Mouse (Mus musculus) hindlimb bud, embryonic 11.5 days (tissue): Measurements from ENCODE around the gene Foxc2.

Experiments
- DNase-seq: peaks from one replicate; pipeline ENCODE4 v3.0.0-alpha.2; 2012; ENCODE audit warnings: low read depth, low spot score; ENCODE audit errors: extremely low spot score

The Foxc2 gene

DNA sequence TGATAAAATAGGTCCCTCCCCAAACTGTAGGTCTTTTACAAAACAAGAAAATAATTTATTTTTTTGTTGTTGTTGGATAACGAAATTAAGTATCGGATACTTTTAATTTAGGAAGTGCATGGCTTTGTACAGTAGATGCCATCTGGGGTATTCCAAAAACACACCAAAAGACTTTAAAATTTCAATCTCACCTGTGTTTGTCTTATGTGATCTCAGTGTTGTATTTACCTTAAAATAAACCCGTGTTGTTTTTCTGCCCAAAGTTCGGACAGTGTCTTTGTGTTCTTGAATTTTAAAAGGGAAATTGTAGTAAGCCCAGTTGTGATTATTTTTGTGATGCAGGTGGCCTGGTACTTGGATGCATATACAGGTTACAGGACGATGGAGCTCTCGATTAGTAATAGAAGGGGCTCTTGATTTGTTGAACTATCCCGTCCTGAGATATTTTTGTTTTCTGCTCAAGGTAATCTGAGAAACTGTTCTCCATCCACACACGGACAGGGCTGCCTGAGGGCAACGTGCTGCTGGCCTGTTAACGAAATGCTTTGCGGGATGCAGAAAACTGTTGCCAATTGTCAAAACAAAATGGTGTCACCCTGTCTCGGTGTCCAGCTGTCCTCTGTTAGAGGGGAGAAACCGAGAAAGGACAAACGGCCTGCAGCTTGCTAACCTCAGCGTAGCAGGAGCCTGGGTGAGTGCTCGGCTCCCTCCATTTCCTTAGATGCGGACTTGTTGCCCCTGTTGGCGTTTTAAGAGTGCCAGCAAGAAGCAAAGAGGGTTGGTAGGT lies 2.9 kb downstream of the Foxc2 start:
- DNase-seq, result no peak

DNA sequence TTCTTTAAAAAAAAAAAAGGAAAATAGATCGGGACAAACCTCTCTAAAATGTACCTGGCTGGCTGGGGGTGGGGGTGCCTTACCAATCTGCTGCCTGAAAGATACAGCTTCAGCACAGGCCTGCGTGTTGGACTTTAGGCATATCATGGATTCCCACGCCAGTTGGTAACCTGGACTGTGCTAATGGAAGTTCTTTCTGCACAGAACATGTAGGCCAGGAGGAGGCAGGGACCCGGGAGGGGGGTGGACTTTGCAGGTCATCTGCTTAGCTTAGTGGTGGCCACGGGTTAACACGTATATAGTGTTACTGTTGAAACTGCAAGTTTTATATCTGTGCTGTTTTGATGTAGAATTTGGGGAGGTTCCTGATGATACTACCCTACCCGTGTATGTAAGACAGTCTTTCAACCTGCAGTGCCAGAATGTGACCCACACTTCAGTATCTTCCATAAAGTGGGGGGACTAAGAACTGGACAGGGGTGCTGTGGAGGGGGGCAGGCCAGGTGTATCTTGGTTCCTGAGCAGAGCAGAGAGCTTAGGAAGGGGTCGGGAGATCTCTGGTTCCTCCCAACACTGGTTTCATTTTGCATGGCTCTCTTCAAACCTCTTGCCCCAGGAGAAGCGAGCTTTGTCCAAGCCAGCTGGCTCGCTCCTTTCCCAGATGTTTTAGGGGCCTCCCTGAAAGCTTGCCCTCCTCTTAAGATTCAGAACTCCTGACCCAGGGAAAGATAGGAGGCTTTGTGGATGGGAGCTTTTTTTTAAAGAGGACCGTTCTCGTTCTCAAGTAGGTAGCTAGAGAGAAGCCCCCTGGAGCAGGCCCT lies 3.9 kb downstream of the Foxc2 start:
- DNase-seq, result no peak

DNA sequence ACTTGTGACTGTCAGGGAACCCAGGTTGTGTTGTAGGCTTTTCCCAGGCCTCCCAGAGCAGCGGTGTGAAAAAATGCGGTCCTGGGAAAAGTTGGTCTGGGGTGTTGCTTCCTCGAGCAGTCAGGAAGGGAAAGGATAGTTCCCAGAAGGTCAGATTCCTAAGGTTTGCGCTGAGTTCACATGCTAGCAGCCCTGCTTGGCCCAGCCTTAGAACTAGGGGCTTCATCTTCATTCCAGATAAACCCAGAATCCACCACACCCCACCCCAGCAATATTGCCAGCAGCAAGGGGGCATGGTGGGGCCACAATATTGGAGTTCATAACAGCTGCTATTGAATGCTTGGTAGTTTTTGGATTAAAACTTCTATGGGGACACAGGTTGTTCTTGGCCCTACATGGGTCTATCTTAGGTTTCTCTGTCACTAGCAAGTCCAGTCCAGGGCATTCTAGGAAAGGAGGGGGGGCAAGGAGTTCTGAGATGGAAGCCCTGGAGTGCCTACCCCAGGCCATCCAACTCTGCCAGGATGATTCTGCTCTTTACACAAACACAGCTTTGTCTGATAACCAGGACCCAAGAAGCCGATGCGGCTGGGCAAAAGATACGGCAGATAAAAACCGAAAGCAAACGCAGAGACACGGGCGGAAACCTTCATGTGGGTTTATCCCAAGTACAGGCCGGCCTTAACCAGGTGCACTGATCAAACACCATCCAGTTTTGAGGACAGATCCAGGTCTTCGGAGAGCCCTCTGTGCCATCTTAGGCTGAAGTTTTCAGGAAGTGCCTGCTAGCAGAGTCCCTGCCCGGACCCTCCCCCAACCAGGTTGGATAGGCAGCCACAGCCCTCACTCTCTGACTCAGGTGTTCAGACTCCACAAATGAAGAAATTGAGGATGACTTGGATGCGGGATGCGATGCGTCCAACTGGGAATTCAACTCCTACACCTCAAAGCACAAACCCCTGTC lies 4.8 kb downstream of the Foxc2 start:
- no peak for DNase-seq

DNA sequence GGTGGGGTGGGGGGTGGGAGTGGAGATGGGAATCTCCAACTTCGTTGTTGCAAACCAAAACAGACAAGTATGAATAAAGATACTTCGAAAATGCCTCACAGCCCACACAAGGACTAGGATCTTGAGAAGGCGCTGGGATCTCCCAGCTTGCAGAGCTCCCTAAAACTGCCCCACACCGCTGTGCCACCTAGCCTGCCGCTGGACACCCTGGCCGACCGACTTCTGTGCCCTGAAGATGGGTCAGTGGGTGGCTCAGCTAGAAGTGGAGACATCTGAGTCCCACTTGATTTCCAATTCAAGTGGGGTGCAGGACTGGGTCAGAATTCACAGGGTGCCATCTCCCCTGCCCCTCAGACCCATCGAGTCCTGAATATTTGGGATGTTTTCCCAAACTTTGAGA lies 5.7 kb downstream of the Foxc2 start:
- no peak for DNase-seq

DNA sequence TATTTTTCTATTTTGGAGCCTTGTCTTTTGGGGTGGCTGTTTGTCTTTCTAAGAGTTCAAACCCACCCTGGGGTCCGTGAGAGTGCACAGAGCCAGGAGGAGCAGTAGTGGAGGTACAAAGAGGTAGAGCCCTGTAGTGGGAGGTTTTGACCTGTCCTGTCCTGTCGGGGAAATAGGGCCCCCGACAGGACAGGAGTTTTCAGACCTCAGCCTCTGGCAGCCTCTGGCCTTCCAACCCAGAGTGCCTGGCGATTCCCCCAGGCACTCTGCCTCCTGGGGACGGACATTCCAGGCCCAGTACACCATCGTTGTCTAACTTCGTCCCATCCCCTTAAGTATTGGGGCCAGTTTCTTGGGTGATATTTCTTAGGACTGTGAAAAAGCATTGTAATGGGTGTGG lies 6.4 kb downstream of the Foxc2 start:
- DNase-seq, result no peak

DNA sequence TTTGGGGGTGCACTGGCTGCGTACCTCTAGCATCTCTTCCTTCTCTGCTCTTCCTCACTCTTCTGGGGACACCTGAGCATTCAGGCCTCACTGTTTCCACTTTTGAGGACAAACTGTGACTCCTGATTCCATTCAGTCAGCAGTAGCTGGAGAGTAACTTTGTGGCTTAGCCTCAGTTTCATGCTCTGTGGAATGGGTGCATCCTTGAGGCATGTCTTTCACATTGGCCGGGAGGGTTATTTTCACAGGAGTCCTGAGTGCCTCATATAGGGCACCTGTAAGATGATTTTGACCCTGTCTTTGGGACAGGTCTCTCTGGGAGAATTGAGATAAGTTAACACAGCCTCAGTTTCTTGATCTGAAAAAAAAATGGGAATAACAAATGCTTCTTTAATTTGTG lies 7.1 kb downstream of the Foxc2 start:
- DNase-seq, result no peak

DNA sequence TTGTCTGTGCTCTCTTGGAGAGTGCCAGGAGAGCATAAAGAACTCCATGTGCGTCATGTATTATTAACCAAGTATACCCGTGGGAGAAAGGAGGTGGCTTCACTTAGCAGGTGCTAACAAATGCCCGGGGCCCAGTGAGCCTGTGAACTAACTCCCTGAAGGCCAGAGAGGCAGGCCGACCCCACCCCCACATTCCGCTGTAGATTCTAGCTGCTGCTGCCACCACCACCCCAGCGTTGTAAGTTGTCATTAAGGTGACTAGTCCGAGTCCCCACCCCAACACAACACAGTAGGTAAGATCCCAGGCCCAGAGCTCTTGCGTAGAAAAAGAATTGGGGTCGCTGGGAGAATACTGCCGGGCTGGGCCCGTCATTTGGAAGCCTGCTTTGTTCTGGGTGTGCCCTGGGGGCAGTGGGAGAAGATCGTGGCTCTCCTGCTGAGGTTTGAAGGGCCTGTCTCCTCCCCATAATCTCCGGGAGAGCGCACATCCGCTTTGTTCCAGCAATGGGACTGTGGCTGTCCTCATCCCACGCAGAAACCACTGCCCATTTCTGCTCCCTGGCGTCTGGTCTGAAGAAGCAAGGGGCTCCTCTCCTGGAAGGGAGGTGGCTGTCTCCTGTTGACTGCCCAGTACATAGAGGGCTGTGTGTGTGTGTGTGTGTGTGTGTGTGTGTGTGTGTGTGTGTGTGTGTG lies 8.7 kb downstream of the Foxc2 start:
- no peak for DNase-seq

DNA sequence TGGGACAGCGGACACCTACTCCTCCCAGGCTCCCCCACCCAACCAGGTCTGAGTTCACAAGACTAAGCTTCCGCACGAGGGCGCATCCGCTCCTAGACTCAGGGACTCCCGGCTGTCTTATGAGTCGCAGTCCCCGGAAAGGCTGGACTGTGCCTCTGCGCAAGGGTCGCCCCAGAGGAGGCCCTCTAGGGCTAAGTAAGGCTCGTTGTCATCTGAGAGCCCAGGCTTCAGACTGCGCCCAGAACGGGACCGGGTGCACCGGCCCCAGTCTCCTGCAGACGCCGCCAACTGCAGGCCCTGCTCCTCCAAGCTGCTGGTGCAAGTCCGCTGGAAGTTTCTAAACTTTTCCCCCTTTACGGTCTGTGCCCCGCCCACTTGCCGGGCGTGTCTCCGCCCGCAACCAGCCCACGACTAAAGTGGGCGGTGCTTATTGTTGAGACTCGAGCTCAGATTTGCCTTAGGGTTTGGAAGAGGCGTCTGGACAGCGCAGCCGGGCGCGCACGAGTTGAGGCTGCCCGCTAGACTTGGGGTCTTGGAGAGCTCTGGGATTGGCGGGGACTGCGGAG lies 9.4 kb downstream of the Foxc2 start:
- DNase-seq, result no peak

DNA sequence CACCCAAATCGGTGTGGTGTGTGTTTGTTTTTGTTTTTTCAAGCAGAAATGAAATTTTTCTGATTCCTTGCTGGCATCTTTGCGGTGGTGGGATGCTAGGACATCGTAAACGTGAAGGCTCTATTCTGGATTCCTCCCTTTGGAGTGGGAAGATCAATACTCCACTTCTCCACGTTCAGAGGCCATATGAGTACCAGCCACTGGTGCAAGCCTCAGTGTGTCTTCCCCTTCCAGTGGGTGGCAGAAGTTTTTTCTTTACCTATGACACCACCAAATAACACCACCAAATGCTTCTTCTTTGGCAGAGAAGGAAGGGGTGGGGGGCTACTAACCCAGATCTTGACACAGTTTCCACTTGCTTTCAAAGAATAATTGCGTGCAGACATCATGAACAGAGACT lies 10.2 kb downstream of the Foxc2 start:
- DNase-seq, result no peak

DNA sequence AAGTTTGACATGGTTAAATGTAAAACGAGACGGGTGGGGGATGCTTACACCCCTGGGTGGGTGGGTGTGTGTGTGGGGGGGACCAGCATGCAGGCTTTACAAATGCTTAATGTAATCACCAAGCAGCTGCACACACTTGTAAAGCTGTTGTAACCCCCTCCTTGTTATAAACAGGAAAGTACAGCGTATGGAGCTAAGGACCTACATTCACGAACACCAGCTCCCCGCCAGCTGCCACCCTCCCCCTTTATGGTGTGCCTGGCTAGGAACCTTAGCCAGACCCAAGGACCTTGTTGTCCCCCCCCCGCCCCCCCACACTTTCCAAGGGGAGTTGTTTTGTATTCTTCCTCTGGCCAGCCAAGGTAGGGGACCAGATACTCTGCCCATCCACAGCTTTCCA lies 10.7 kb downstream of the Foxc2 start:
- DNase-seq, result no peak

DNA sequence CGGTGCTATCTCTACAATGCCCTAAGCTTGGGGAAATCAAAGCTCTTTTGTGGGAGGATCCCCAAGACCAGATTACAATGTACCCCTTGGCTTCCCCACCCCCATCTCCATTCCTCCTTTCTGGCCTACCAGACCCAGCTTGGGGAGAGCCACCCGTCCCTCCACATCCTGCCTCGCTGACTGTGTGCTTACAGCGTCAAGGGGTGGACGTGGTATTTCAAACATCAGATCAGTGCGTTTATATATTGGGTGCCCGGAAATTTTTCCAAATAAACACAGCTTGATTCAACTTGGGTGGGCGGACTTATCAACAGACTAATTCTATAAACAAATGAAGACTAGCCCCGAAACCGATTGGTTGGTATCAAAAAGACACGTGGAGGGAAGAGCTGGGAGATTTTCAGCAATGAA lies 11.3 kb downstream of the Foxc2 start:
- DNase-seq, result no peak

DNA sequence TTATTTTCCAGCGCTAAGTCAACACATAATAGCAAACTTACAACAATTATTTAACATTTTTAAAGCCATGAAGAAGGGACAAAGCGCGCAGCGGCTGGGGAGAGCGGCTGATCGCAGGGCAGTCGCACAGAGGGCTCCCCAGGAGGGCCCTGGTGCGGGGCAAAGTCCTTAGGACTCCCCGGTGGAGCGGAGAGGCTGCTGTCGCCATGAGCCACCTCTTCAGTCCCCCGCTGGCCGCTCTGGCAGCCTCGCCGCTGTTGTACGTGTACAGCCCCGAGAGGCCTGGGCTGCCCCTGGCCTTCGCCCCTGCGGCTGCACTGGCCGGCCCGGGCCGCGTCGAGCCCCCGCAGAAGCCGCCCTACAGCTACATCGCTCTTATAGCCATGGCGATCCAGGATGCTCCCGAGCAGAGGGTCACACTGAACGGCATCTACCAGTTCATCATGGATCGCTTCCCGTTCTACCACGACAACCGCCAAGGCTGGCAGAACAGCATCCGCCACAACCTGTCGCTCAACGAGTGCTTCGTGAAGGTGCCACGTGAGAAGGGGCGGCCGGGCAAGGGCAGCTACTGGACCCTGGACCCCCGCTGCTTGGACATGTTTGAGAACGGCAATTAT lies 11.9 kb downstream of the Foxc2 start, which contains the start of gene Foxl1:
Gene Foxl1, plus strand, starts transcription at position 185 of the 620 bp plus-strand sequence.
- DNase-seq, result no peak

DNA sequence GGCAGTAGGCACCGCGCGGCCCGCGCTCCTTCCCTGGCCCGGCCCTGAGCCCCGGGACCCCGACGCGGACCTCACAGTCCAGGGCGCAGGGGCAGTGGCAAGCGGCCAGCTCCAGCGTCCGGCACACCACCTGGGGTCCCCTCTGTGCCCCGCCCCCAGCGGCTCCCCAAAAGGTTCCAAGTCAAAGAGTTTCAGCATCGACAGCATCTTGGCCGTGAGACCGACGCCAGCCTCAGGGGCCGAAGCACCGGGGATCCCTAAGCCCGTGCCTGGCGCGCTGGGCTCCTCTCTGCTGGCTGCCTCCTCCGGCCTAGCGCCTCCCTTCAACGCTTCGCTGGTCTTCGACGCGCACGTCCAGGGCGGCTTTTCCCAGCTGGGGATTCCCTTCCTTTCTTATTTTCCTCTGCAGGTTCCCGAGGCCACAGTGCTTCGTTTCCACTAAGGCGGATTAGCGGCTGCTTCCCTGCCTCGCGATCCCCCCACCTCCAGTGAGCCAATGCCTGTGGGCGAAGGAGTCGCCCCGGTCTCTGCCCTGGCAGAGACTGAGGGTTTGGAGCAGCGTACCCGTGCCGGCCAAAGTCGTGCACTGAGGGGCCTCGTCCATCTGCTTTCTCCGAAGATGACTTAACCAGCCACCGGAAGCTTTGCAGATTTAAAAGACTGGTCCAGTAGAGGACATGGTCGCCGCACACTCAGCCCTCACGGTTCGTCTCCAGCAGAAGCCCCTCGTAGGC lies 12.7 kb downstream of the Foxc2 start:
- no peak for DNase-seq

DNA sequence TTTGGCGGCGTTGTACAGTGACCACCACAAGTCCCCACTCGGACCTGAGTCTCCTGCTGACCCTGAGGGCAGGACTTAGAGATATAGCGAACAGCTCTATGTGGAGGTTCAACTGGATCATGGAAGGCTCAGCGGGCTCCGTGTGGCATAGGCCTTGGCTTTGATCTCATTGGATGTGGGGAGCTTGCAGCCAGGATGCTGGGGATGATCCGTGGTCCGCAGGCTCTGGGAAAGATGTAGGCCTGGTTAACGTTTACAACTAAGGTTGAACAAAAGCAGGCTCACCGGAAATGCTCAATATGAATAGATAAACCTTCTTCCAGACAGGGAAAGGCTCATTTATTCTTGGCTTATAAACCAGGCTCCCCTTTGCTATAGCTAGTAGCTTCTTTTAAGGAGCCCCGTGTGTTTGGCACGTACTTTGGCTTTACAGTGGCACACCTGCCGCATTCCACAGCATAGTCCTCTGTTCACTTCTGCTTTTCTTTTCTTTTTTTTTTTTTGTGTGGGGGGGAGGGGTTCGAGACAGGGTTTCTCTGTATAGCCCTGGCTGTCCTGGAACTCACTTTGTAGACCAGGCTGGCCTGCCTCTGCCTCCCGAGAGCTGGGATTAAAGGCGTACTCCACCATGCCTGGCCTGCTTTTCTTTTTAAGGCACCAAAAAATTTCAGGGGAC lies 13.4 kb downstream of the Foxc2 start:
- DNase-seq, result no peak

DNA sequence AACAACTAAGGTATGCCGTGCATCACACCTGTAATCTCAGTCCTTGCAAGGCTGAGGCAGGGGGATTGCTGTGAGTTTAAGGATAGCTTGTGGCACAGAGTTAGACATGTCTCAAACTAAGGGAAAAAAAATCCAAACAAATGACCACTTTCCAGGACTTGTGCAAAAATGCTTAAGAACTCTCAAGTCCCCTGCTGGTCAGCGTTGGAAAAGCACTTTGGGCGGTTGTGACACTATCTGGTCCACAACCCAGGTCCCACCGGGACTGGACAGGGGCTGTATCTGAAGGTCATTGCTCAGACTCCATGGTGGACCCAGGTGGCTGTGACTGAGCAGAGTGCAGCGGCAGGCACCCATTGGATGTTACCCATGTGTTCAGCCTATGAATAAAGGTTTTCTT lies 14.6 kb downstream of the Foxc2 start:
- no peak for DNase-seq

DNA sequence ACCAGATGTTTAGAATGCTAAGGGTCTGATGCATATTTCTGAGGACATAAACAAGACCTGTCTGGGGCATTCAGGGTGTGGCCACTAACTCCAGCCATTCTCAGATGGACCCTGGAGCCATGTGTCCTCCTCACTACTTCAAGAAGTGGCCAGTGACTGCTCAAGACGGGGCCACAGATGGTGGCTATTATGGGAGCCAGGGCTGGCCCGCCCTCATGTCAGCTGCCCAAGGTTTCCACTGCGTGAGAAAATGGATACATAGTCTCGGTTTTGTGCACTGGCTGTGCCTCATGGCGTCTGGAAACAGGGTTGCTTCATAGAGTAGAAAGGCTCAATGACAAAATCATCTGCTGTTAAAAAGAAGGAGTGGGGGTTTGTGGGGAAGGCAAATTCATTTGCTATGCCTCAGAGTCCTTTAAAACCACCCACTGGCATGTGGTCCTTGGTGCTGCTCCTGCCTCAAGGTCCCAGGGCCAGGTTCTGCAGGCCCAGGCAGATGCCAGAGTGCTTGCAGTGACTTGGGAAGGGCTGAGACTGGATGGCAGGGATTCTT lies 17.1 kb downstream of the Foxc2 start:
- DNase-seq, result no peak

DNA sequence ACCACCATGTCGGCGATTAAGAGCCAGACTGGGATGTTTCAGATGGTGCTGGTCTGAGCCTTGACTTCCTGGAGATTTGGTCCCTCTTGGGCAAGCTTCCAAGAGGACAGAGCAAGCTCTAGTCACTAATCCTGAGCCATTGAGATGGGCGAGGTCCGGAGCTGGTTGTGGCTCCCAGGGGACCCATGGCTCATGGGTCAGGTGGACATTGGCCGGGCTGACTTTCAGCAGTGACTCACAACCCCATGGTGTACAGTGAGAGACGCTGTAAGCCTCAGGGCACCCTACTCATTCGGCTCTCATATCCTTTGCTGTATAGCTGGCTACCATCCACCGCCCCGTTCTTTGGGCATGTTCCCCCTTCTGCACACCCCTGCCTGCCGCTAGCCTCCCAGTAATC lies 18.1 kb downstream of the Foxc2 start:
- no peak for DNase-seq

DNA sequence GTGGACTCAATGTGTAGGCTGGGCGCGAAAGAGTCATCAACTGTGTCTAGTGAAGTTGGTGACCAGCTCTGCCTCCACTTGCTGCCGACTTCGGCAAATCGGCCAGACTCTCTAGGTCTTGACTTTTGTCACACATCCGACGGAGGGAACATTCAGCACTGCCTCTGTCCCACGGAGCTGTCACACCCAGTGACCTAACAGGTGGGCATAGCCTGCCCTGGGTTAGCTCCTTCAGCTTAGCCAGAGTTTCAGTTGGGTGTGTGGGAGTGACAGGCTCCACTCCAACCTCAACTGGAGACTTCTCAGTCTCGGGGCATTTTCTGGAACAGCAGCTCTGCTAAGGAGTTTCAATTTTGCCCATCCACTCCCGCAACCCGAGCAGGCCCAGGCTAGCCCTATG lies 18.5 kb downstream of the Foxc2 start:
- no peak for DNase-seq
